Mouse (Mus musculus) midbrain, embryonic 13.5 days (tissue): Measurements from ENCODE around the gene Osbpl6. TPM values are rescaled to one million over a fixed set of nuclear protein-coding genes. Genes with fewer than 3 reads are reported as not detected.

Experiments
- ATAC-seq: fragments of 200-750 bp; cut with Nextera tagmentation; 2 replicates; pipeline ENCODE4 v1.8.0; 2017; ENCODE audit warnings: mild to moderate bottlenecking, moderate TSS enrichment, moderate library complexity
- H3K27ac ChIP-seq: fragments of 300-500 bp; sonication (generic); 2 replicates; pipeline ENCODE4 v1.5.1; 2015; ENCODE audit warnings: inconsistent platforms, mild to moderate bottlenecking, moderate library complexity
- H3K27me3 ChIP-seq: fragments of 300-500 bp; sonication (generic); 2 replicates; pipeline ENCODE4 v1.6.1; 2015; ENCODE audit warnings: mild to moderate bottlenecking, inconsistent platforms
- H3K36me3 ChIP-seq: fragments of 300-500 bp; sonication (generic); 2 replicates; pipeline ENCODE4 v1.6.1; 2015; ENCODE audit warnings: mild to moderate bottlenecking, inconsistent platforms
- H3K4me1 ChIP-seq: fragments of 300-500 bp; sonication (generic); replicated peaks from 2 replicates; pipeline ENCODE4 v1.6.1; 2015; ENCODE audit warnings: inconsistent platforms
- H3K4me2 ChIP-seq: fragments of 300-500 bp; sonication (generic); replicated peaks from 2 replicates; pipeline ENCODE4 v1.6.1; 2015; ENCODE audit warnings: moderate library complexity, mild to moderate bottlenecking, inconsistent platforms
- H3K4me3 ChIP-seq: fragments of 300-500 bp; sonication (generic); replicated peaks from 2 replicates; pipeline ENCODE4 v1.5.1; 2015; ENCODE audit warnings: mild to moderate bottlenecking, inconsistent platforms
- H3K9ac ChIP-seq: fragments of 300-500 bp; sonication (generic); replicated peaks from 2 replicates; pipeline ENCODE4 v1.6.1; 2015; ENCODE audit warnings: mild to moderate bottlenecking, inconsistent platforms
- H3K9me3 ChIP-seq: fragments of 300-500 bp; sonication (generic); 2 replicates; pipeline ENCODE4 v1.6.1; 2016; ENCODE audit warnings: mild to moderate bottlenecking, inconsistent platforms
- WGBS: fragments of 180-500 bp; shearing (Covaris S2); methylation state at CpG from one replicate; pipeline ENCODE4 v1.1.7; 2015; 5-methylcytosine and 5-hydroxymethylcytosine counted together
- polyA plus RNA-seq: library from polyadenylated mRNA; unstranded; fragments of >200 nt; fragmentation: Nextera tagmentation; extraction: Ambion mirVana; gene quantifications from 2 replicates; pipeline ENCODE4 v1.2.1, GENCODE M21; 2015

Gene Osbpl6
- polyA plus RNA-seq, 1 experiment from 2014 or later: 19.9 TPM

DNA sequence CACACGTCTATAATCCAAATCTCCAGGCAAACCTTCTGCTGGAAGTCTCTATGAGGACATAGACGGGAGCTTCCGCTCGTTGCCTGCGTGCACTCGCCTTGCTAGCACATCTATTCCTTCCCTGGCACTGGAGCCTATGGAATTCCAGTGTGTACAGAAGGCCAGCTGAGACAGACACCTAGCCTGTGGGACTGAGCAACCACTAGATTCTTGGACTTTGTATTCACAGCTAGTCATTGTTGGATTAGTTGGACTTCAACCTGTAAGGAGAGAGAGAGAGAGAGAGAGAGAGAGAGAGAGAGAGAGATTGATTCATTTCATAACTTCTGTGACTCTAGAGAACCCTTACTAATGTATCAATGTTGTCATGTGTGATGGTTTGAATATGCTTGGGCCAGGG is 105.8 kb downstream of the Osbpl6 start:
- Histone ChIP-seq H3K9ac (no peak overlapping the region), H3K36me3 (no peaks in the 10 kb centered on the region), H3K4me1 (no peaks in the 10 kb centered on the region), H3K27ac (no peak overlapping the region), H3K9me3 (no peaks in the 10 kb centered on the region), H3K4me3 (no peak overlapping the region), H3K27me3 (no peaks in the 10 kb centered on the region), H3K4me2 (no peak overlapping the region)
- 94% methylated on average over 6 of the region's 6 CpGs for WGBS
- no peak for ATAC-seq

DNA sequence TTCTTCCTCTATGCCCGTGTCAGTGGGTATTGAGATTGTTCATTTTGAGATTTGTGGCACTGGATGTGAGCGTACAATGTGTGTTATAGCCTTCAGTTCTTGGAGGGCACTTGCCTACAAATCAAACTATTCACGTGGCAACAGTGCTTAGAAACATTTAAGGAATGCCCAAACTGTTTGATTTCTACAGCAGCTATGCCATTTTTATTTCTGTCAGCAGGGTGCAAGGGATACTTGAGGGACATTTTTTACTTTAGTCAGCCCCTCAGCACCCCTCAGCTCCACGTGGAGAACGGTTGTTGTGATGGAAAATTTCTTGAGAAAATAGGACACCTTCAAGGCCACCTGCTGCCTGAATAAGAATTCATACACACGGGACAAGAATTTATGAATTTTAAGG is 106.6 kb downstream of the Osbpl6 start:
- no peak overlapping the region for H3K9ac ChIP-seq
- H3K4me2 ChIP-seq: no peak overlapping the region
- no peak for ATAC-seq
- H3K9me3 ChIP-seq: no peaks in the 10 kb centered on the region
- no peaks in the 10 kb centered on the region for H3K4me1 ChIP-seq
- H3K27me3 ChIP-seq: no peaks in the 10 kb centered on the region
- H3K36me3 ChIP-seq: no peaks in the 10 kb centered on the region
- H3K4me3 ChIP-seq: no peak overlapping the region
- WGBS: 82% methylated on average over 6 of the region's 6 CpGs
- H3K27ac ChIP-seq: no peak overlapping the region

DNA sequence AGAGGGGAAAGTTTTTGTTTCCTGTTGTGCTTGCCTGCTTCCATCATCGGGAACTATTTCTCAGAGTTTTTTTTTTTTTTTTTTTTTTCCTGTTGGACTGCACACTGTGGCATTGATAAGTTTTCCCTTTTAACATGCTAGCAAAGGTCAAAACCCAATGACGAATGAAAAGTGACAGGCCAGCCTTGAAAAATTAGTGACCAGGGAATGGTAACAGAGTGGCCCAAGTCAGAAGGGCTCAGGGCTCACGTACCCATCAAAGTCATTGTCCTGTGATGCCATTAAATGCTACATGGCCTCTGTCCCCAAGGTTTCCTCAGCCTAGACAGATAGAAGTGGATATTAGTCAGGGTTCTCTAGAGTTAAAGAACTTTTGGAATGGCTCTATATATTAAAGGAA is 107.0 kb downstream of the Osbpl6 start:
- H3K9me3 ChIP-seq: no peaks in the 10 kb centered on the region
- H3K4me1 ChIP-seq: no peaks in the 10 kb centered on the region
- H3K36me3 ChIP-seq: no peaks in the 10 kb centered on the region
- no peak overlapping the region for H3K4me3 ChIP-seq
- no peak overlapping the region for H3K27ac ChIP-seq
- WGBS: 87% methylated on average over 3 of the region's 3 CpGs
- no peak overlapping the region for H3K4me2 ChIP-seq
- no peaks in the 10 kb centered on the region for H3K27me3 ChIP-seq
- H3K9ac ChIP-seq: no peak overlapping the region
- no peak for ATAC-seq

DNA sequence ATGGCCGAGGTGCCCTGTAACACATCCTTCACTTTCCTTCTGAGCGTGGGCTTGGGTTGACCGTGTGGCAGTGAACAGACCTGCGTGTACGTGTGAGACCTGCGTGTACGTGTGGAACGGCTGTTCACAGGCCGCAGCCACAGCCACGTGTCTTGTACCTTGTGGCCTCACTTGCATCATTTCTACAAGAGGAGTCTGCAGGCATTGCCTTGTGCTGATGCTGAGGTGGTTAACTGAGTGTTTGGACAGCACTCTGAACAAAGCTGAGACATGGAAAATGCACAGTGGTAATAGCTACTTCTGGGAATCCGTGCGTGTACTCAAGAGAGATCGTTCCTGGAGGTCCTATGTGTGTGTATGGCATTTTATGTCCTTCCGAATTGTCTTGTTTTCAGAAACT is 111.2 kb downstream of the Osbpl6 start:
- H3K9ac ChIP-seq: no peak overlapping the region
- H3K36me3 ChIP-seq: no peaks in the 10 kb centered on the region
- H3K9me3 ChIP-seq: no peaks in the 10 kb centered on the region
- H3K27me3 ChIP-seq: no peaks in the 10 kb centered on the region
- 92% methylated on average over 14 of the region's 14 CpGs for WGBS
- H3K4me1 ChIP-seq: no peaks in the 10 kb centered on the region
- no peak overlapping the region for H3K4me2 ChIP-seq
- no peak overlapping the region for H3K27ac ChIP-seq
- no peak for ATAC-seq
- H3K4me3 ChIP-seq: no peak overlapping the region

DNA sequence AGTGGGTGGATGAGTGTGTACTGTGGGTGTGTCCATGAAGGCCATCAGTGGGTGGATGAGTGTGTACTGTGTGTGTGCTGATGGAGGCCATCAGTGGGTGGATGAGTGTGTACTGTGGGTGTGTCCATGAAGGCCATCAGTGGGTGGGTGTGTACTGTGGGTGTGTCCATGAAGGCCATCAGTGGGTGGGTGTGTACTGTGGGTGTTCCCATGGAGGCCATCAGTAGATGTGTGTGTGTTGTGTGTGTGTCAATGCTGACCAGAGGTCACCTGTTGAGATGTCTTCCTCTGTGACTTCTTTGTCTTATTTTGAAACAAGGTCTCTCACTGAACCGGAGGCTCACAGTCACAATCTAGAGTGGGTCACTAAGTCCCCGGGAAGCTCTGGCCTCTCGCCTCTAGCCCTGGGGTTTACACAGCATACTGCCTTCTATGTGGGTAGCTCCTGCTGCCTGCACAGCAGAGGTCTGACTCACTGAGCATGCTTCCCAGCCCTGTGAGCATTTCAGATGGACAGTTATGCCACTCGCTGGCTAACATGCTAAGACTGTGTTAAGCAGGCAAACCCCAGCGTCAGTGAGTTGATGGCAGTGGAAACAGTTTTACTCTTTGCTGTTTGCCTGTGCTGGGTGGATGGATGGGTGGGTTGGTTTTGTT is 112.2 kb downstream of the Osbpl6 start:
- Histone ChIP-seq H3K27me3 (no peaks in the 10 kb centered on the region), H3K9me3 (no peaks in the 10 kb centered on the region), H3K9ac (no peak overlapping the region), H3K36me3 (no peaks in the 10 kb centered on the region), H3K4me2 (no peak overlapping the region), H3K27ac (no peak overlapping the region), H3K4me1 (no peaks in the 10 kb centered on the region), H3K4me3 (no peak overlapping the region)
- WGBS: 86% methylated on average over 5 of the region's 5 CpGs
- ATAC-seq: no peak

DNA sequence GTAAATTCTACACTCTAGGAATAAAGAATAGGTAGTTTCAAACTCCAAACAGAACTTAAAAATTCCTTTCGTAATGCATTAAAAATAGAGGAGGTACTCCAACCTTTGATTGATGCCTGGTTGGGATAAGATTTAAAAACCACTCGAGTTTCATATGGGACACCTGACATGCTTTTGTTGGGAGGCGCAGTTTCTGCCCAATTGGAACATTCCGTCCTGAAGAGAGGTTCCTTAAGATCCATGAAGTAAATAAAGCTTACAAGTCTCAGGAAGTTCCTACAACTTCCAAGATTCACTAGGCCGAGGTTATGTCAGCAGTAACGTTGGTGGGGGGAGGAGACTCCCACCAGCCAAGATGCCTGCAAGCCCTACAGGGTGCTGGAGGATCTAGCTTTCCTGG is 115.3 kb downstream of the Osbpl6 start:
- Histone ChIP-seq H3K4me1 (peaks cover 9% of the 10 kb centered on the region; the same call in 1 of the 2 replicates), H3K27ac (no peak overlapping the region), H3K9me3 (no peaks in the 10 kb centered on the region), H3K36me3 (no peaks in the 10 kb centered on the region), H3K4me3 (no peak overlapping the region), H3K27me3 (no peaks in the 10 kb centered on the region), H3K9ac (no peak overlapping the region), H3K4me2 (no peak overlapping the region)
- no peak for ATAC-seq
- 88% methylated on average over 6 of the region's 6 CpGs for WGBS

DNA sequence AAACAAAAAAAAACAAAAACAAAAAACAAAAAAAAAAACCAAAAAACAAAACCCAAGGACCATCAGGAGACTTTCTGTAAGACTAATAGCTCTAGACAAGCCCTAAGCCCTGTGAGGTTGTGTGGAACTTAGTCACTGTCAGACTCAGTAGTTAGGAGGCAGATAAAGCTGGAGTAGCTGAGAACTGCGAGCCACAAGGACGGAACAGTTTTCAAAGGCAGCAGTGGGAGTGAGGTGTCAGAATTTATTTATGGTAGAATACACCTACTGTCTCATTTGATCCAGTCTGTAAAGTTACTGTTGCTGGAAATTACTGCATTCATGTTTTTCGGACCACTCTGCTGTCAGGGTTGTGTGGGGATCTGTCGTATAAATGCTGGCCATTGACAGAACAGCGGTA is 118.1 kb downstream of the Osbpl6 start:
- Histone ChIP-seq H3K27me3 (no peaks in the 10 kb centered on the region), H3K9ac (no peak overlapping the region), H3K9me3 (no peaks in the 10 kb centered on the region), H3K4me1 (peaks cover 9% of the 10 kb centered on the region; the same call in 1 of the 2 replicates), H3K4me3 (no peak overlapping the region), H3K4me2 (no peak overlapping the region), H3K27ac (no peak overlapping the region), H3K36me3 (no peaks in the 10 kb centered on the region)
- ATAC-seq: no peak
- 68% methylated on average over 5 of the region's 5 CpGs for WGBS

DNA sequence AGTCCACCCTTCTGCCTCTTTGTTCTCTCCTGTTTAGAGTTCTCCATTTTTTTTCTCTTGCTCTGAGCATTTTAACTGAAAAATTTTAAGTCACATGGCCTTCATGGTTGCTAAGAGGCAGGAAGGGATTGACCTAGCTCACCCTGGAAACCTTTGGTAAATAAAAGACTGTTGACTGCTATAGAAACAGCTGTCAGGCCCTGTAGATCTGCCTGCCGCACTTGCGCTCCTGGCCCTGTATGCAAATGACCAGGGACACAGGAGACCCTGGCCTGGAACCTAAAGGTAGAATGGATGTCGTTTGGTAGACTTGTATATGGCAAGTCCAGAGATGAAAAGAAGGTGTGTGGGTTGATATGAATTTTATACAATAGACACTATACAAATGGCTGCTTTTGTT is 119.3 kb downstream of the Osbpl6 start:
- no peaks in the 10 kb centered on the region for H3K27me3 ChIP-seq
- no peak overlapping the region for H3K9ac ChIP-seq
- no peak overlapping the region for H3K4me3 ChIP-seq
- ATAC-seq: no peak
- H3K4me1 ChIP-seq: peaks cover 9% of the 10 kb centered on the region; the same call in 1 of the 2 replicates
- no peaks in the 10 kb centered on the region for H3K9me3 ChIP-seq
- no peaks in the 10 kb centered on the region for H3K36me3 ChIP-seq
- no peak overlapping the region for H3K27ac ChIP-seq
- WGBS: 28% methylated on average over 3 of the region's 3 CpGs
- no peak overlapping the region for H3K4me2 ChIP-seq

DNA sequence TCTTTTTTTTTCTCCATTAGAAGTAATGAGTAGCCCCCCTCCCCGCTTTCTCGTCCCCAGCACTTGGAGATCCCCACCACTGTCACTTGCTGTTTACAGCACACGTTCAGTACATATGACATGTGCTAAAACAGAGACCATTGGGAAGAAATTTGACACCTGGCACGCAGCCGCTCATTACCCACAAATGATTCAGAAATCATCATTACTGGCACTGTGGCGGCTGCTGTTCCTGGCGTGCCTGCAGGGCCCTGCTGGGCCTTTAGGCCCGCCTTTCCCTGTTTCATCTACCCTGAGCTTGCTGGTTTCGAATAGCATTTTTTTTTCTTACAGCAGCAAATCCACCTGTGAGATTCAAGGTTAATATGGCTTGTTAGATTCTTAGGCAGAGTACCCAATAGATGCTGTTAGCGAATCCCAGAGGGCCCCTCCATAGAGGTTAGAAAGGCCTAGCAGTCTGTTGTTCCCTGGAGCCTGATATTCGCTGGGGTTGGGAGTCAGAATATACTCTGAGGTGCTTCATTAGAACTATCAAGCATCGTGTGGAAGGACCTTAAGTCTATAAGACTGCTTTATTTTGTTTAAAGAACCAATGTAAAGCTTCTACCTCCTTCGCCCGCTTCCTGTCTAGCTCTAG is 126.3 kb downstream of the Osbpl6 start:
- Histone ChIP-seq H3K4me2 (no peak overlapping the region), H3K27me3 (no peaks in the 10 kb centered on the region), H3K4me3 (no peak overlapping the region), H3K9ac (no peak overlapping the region), H3K36me3 (no peaks in the 10 kb centered on the region), H3K4me1 (peaks cover 11% of the 10 kb centered on the region), H3K27ac (no peak overlapping the region), H3K9me3 (no peaks in the 10 kb centered on the region)
- WGBS: 71% methylated on average over 14 of the region's 14 CpGs
- ATAC-seq: peak; percentile 49

DNA sequence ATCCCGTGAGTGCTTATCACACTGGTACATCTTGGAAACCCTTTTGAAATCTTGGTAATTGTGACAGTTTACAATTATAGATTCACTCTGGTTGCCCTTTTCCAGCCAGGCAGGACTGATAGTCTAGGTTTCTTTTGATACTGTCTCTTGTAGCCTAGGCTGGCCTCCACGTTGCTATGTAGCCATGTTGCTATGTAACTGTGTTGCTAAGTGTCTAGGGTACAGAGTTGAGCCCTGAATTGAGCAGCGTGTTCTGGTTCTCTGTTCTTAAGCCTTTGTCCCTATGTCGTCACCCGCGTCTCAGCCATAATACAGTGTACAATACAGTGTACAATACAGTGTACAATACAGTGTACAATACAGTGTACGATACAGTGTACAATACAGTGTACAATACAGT is 128.6 kb downstream of the Osbpl6 start:
- Histone ChIP-seq H3K4me1 (peaks cover 18% of the 10 kb centered on the region), H3K9me3 (no peaks in the 10 kb centered on the region), H3K4me3 (no peak overlapping the region), H3K9ac (no peak overlapping the region), H3K27ac (no peak overlapping the region), H3K36me3 (no peaks in the 10 kb centered on the region), H3K27me3 (no peaks in the 10 kb centered on the region), H3K4me2 (no peak overlapping the region)
- peak; percentile 76 for ATAC-seq
- WGBS: 44% methylated on average over 7 of the region's 7 CpGs

DNA sequence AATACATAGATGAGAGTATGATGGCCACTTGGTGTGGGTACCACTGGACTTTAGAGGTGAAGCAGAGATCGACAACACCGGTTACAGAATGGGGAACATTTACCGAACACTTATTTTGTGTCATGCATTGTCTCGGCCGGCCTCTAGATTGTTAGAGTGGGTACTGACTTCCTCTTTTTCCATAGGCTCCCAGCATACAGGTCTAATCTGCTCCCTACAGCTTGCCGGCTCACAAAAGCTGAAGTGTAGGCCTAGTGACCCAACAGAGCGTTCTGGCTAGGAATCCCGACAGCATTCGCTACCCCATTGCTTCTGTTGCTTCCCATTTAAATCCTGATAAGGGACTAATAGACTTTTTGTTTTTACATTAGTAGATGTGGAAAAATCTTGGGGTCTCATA is 135.6 kb downstream of the Osbpl6 start:
- 90% methylated on average over 9 of the region's 9 CpGs for WGBS
- Histone ChIP-seq H3K4me1 (peaks cover 9% of the 10 kb centered on the region), H3K36me3 (no peaks in the 10 kb centered on the region), H3K4me3 (no peak overlapping the region), H3K27ac (no peak overlapping the region), H3K27me3 (no peaks in the 10 kb centered on the region), H3K9ac (no peak overlapping the region), H3K4me2 (no peak overlapping the region), H3K9me3 (no peaks in the 10 kb centered on the region)
- no peak for ATAC-seq

DNA sequence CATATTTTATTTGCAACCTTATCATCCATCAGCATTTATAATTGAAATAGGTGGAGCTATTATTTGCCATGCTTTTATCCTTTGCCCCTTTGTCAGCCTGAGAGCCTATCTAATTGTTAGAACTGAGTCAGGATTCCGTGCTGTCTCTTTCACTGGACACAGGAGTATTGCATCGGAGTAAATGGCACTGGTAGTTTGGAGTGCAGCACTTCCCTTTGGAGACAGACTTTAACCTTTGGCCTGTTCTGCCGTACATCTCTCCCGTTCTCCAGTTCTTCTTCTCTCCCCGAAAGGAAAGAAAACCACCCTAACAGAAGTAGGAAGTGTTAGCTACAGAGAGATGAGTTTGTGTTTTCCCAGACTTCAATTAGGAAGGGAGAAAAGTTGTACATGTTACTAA is 136.6 kb downstream of the Osbpl6 start:
- Histone ChIP-seq H3K4me2 (no peak overlapping the region), H3K36me3 (no peaks in the 10 kb centered on the region), H3K4me1 (peaks cover 9% of the 10 kb centered on the region), H3K27me3 (no peaks in the 10 kb centered on the region), H3K27ac (no peak overlapping the region), H3K4me3 (no peak overlapping the region), H3K9me3 (no peaks in the 10 kb centered on the region), H3K9ac (no peak overlapping the region)
- no peak for ATAC-seq
- WGBS: 79% methylated on average over 5 of the region's 5 CpGs

DNA sequence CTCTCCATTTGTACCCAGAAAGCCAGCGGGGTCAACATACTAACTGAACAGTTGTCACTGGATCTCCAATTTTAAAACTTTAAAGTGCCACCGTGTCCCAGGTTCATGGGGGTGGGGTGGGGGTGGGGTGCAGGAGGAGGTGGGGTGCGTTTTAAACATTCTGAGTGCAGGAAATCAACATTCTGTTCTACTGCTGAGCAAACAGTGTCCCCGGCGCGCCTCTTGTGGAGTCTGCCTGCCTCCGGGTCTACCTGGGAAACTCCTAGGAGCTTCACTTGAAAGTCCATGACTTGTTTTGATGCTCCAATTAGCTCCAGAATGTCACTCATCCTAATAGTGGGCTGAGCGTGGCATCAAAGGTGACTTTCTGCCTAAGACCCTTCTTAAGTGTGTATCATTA is 139.2 kb downstream of the Osbpl6 start:
- no peaks in the 10 kb centered on the region for H3K36me3 ChIP-seq
- 84% methylated on average over 8 of the region's 8 CpGs for WGBS
- no peaks in the 10 kb centered on the region for H3K4me1 ChIP-seq
- H3K27ac ChIP-seq: no peak overlapping the region
- no peak for ATAC-seq
- H3K9ac ChIP-seq: no peak overlapping the region
- no peak overlapping the region for H3K4me3 ChIP-seq
- H3K9me3 ChIP-seq: no peaks in the 10 kb centered on the region
- H3K4me2 ChIP-seq: no peak overlapping the region
- H3K27me3 ChIP-seq: no peaks in the 10 kb centered on the region
